Mouse (Mus musculus) cortical plate, adult 2 months (tissue): ENCODE results near the gene 4930590J08Rik.
"Not testable (repeated sequence)": the region's sequence is repeated elsewhere in the genome, so short reads cannot be mapped to it uniquely, and the experiment has no call there.

Source experiments
- CTCF ChIP-seq: fragments of 200-500 bp; IDR thresholded peaks from 2 replicates; pipeline ENCODE4 v1.5.1; 2011; ENCODE audit warnings: mild to moderate bottlenecking, control low read depth, low read length; ENCODE audit not compliant: insufficient read depth; ENCODE audit errors: extremely low read depth
- POLR2A ChIP-seq: fragments of 200-500 bp; IDR thresholded peaks from 2 replicates; pipeline ENCODE4 v1.6.1; 2011; ENCODE audit warnings: mild to moderate bottlenecking, low read length, control low read depth; ENCODE audit not compliant: insufficient read depth; ENCODE audit errors: extremely low read depth

DNA sequence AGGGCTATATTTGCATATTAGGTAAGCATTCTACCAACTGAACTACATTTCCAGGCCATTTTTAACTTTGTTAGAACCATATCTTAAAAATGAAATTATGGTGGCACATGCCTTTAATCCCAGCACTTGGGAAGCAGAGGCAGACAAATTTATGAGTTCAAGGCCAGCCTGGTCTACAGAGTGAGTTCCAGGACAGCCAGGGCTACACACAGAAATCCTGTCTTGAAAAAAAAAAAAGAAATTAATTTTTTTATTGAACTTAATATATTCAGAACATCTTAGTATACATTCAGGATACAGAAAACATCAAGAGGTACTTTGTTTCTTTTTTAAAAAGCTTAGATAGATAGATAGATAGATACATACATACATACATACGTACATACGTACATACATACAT lies at the start of gene 4930590J08Rik:
- TF ChIP-seq POLR2A, CTCF: not testable (repeated sequence)
